In genomic region chr7:90332483-90333065, GRCm38 (mm10) we compare ENCODE assay signal across 19 mouse cellular contexts. TPM values are rescaled to one million over a fixed set of nuclear protein-coding genes. Genes with fewer than 3 reads are reported as not detected.
DNase-seq lines count a peak whose midpoint lies in the region; ATAC-seq lines count a peak whose summit lies in the region.
"Had no signal": no experiment of that assay in that cellular context is flagged by ENCODE, and none has a peak within 500 bp of the region (broad histone marks: within the 10 kb centered on the region; RNA-seq: fewer than 3 reads in every experiment).

No protein-coding gene starts in this region.

- H3K4me3 ChIP-seq in heart, embryonic 15.5 days, result no peak overlapping the region
- H3K4me3 ChIP-seq in heart, embryonic 10.5 days, result no peak overlapping the region
- H3K4me3 ChIP-seq in hindbrain, embryonic 16.5 days (ENCODE audit: low read length), result no peak overlapping the region
- H3K4me3 ChIP-seq: embryonic facial prominence, embryonic 13.5 days; limb, embryonic 12.5 days; megakaryocyte, embryonic 14.5 days; midbrain, embryonic 15.5 days had no signal

- H3K9ac ChIP-seq in heart, embryonic 15.5 days, result no peak overlapping the region
- H3K9ac ChIP-seq in hindbrain, embryonic 16.5 days (ENCODE audit: low read depth, low read length), result no peak overlapping the region
- H3K9ac ChIP-seq: embryonic facial prominence, embryonic 13.5 days; forebrain, postnatal 0 days; limb, embryonic 12.5 days; liver, embryonic 14.5 days; midbrain, embryonic 15.5 days had no signal

- H3K27ac ChIP-seq in heart, embryonic 15.5 days, result peak overlapping the region; percentile 29
- no peak overlapping the region for H3K27ac ChIP-seq in heart, embryonic 10.5 days
- no peak overlapping the region for H3K27ac ChIP-seq in hindbrain, embryonic 16.5 days (ENCODE audit: low read depth, low read length)
- H3K27ac ChIP-seq: embryonic facial prominence, embryonic 13.5 days; hindbrain, postnatal 0 days; limb, embryonic 12.5 days; liver, embryonic 14.5 days; midbrain, embryonic 15.5 days had no signal

- no peaks in the 10 kb centered on the region for H3K9me3 ChIP-seq in heart, embryonic 15.5 days (replicated peaks)
- no peaks in the 10 kb centered on the region for H3K9me3 ChIP-seq in heart, embryonic 10.5 days
- H3K9me3 ChIP-seq in hindbrain, embryonic 16.5 days (ENCODE audit: control insufficient read depth, low read length), result no peaks in the 10 kb centered on the region
- H3K9me3 ChIP-seq: embryonic facial prominence, embryonic 13.5 days; G1E; limb, embryonic 12.5 days; midbrain, embryonic 15.5 days had no signal

- no peak for DNase-seq in heart, embryonic 10.5 days (ENCODE audit: low spot score)
- DNase-seq in 3134 (ENCODE audit: extremely low read depth, insufficient read length, low spot score), result peak; percentile 47
- peak; percentile 76 for DNase-seq in Muller cell, postnatal 12 days (ENCODE audit: inconsistent ontology term)
- peak; percentile 40 for DNase-seq in brain, adult 2 months (ENCODE audit: low read depth, low spot score)
- no peak for DNase-seq in right cerebral cortex, adult 18-20 months
- DNase-seq: cerebellum, adult 18-20 months; forebrain, postnatal 0 days; heart, postnatal 36 days; thymus, adult 18-20 months had no signal

- H3K27me3 ChIP-seq in heart, embryonic 15.5 days, result no peaks in the 10 kb centered on the region
- no peaks in the 10 kb centered on the region for H3K27me3 ChIP-seq in heart, embryonic 10.5 days (ENCODE audit: insufficient read depth, poor library complexity, severe bottlenecking)
- no peaks in the 10 kb centered on the region for H3K27me3 ChIP-seq in hindbrain, embryonic 16.5 days (replicated peaks; ENCODE audit: control insufficient read depth, insufficient read depth, low read length)
- H3K27me3 ChIP-seq: embryonic facial prominence, embryonic 13.5 days; limb, embryonic 12.5 days; midbrain, embryonic 15.5 days had no signal

- peaks cover 11% of the 10 kb centered on the region for H3K4me1 ChIP-seq in heart, embryonic 15.5 days (replicated peaks)
- H3K4me1 ChIP-seq in heart, embryonic 10.5 days, result no peaks in the 10 kb centered on the region
- H3K4me1 ChIP-seq in hindbrain, embryonic 16.5 days (ENCODE audit: control insufficient read depth, insufficient read depth, low read depth, low read length), result no peaks in the 10 kb centered on the region
- H3K4me1 ChIP-seq: embryonic facial prominence, embryonic 13.5 days; limb, embryonic 12.5 days; midbrain, embryonic 15.5 days had no signal

- H3K36me3 ChIP-seq in heart, embryonic 15.5 days, result no peaks in the 10 kb centered on the region
- H3K36me3 ChIP-seq in heart, embryonic 10.5 days, result no peaks in the 10 kb centered on the region
- H3K36me3 ChIP-seq in hindbrain, embryonic 16.5 days (ENCODE audit: control insufficient read depth, insufficient read depth, low read length), result no peaks in the 10 kb centered on the region
- H3K36me3 ChIP-seq: embryonic facial prominence, embryonic 13.5 days; G1E; limb, embryonic 12.5 days; midbrain, embryonic 15.5 days had no signal

- peak; percentile 67 for ATAC-seq in heart, embryonic 15.5 days (replicated peaks; ENCODE audit: insufficient number of reproducible peaks, insufficient read depth, low FRiP score, low read depth)
- no peak for ATAC-seq in hindbrain, embryonic 16.5 days
- ATAC-seq: CD4-positive, CD25-positive, alpha-beta regulatory T cell, adult 4 months; forebrain, postnatal 0 days; hindbrain, postnatal 0 days; midbrain, embryonic 15.5 days had no signal

- WGBS in heart, embryonic 15.5 days, result 44% methylated on average over 3 of the region's 3 CpGs
- 75% methylated on average over 3 of the region's 3 CpGs for WGBS in heart, embryonic 10.5 days
- whole genome bisulfite sequencing in hindbrain, embryonic 16.5 days, result 88% methylated on average over 3 of the region's 3 CpGs

- no peak overlapping the region for H3K4me2 ChIP-seq in heart, embryonic 15.5 days
- no peak overlapping the region for H3K4me2 ChIP-seq in hindbrain, embryonic 16.5 days (ENCODE audit: low read length)
- H3K4me2 ChIP-seq: embryonic facial prominence, embryonic 13.5 days; limb, embryonic 12.5 days; midbrain, embryonic 15.5 days had no signal

RNA-seq across cellular contexts. Expression of gene Sytl2, which starts 30.5 kb away (rescaled TPM):
- 6.6 and 7.4 TPM in 2 replicates for polyA plus RNA-seq in heart, embryonic 15.5 days (2015; fragmentation: Nextera tagmentation; extraction: Ambion mirVana)
- 3.2 and 3.4 TPM in 2 replicates for polyA plus RNA-seq in heart, embryonic 10.5 days (2016; fragmentation: Nextera tagmentation; extraction: Ambion mirVana)
- 7.8 and 7.9 TPM in 2 replicates for polyA plus RNA-seq in hindbrain, embryonic 16.5 days (2015; fragmentation: Nextera tagmentation; extraction: Ambion mirVana)
- polyA plus RNA-seq: G1E had no signal

Comparison
In these comparisons a context has a peak if more than half of its experiments do, and no peak if none do; other contexts are left out.
1. DNase-seq: peak in 3134 (single experiment), Muller cell, postnatal 12 days (single experiment) and brain, adult 2 months (single experiment); none in heart, embryonic 10.5 days (single experiment) and right cerebral cortex, adult 18-20 months (single experiment).